18 mouse cellular contexts compared by ENCODE assay signal in genomic region chr3:103550236-103550635, GRCm38 (mm10). TPM values are rescaled to one million over a fixed set of nuclear protein-coding genes. Genes with fewer than 3 reads are reported as not detected.
DNase-seq lines count a peak whose midpoint lies in the region; ATAC-seq and TF ChIP-seq lines count a peak whose summit lies in the region.
"Had no signal": no experiment of that assay in that cellular context is flagged by ENCODE, and none has a peak within 500 bp of the region (broad histone marks: within the 10 kb centered on the region; RNA-seq: fewer than 3 reads in every experiment).

No protein-coding gene starts in this region.

- DNase-seq in Muller cell, postnatal 12 days (ENCODE audit: inconsistent ontology term), result peak; percentile 79
- peak; percentile 56 for DNase-seq in brain, embryonic 14.5 days (ENCODE audit: low read depth)
- peak; percentile 96 for DNase-seq in retina, postnatal 1 day
- DNase-seq in thymus, postnatal 10 days (ENCODE audit: low spot score in 2 of 2), result no peak
- DNase-seq: adrenal gland, adult 2 months; adrenal gland, postnatal 10 days; adrenal gland, postnatal 25 days; cerebellum, adult 11-12 months; cerebellum, adult 2 months; cerebellum, adult 9-10 months; cerebellum, postnatal 10 days; cerebellum, postnatal 25 days; forebrain, postnatal 0 days had no signal

- TF ChIP-seq CTCF in brain, embryonic 14.5 days (IDR thresholded peaks at IDR 0.05; ENCODE audit: borderline replicate concordance, extremely low read depth, insufficient read depth, insufficient read length), result no peak

- no peak for ATAC-seq in monocyte, adult 5-6 weeks (replicated peaks; ENCODE audit: insufficient number of reproducible peaks, low FRiP score, low TSS enrichment, poor library complexity, severe bottlenecking)
- ATAC-seq: activated CD4-positive, CD25-positive, alpha-beta regulatory T cell, adult 4 months; forebrain, embryonic 15.5 days; forebrain, postnatal 0 days; Patski had no signal

- no peak for TF ChIP-seq POLR2A in brain, embryonic 14.5 days (IDR thresholded peaks at IDR 0.05; ENCODE audit: borderline replicate concordance, extremely low read depth, insufficient read depth, insufficient read length, poor library complexity, severe bottlenecking)

RNA-seq across cellular contexts. Expression of gene Syt6, which starts 24.8 kb away (rescaled TPM):
- 12.3 and 18.5 TPM in 2 replicates for polyA plus RNA-seq in brain, embryonic 14.5 days (2012; rRNA removed)
- not detected in 3 replicates for total RNA-seq in monocyte, adult 5-6 weeks (2017)
- total RNA-seq: adrenal gland, adult 2 months; adrenal gland, postnatal 25 days had no signal
- polyA plus RNA-seq: activated CD4-positive, CD25-positive, alpha-beta regulatory T cell, adult 4 months; adrenal gland, adult 2 months; C2C12; Patski had no signal

Comparison
In these comparisons a context has a peak if more than half of its experiments do, and no peak if none do; other contexts are left out.
1. DNase-seq: peak in Muller cell, postnatal 12 days (single experiment), brain, embryonic 14.5 days (single experiment) and retina, postnatal 1 day (single experiment); none in thymus, postnatal 10 days (0 of 2).